Mouse (Mus musculus) B cell, adult 62 days (primary cell): ENCODE results near the gene Chchd2. TPM values are rescaled to one million over a fixed set of nuclear protein-coding genes. Genes with fewer than 3 reads are reported as not detected.

Source experiments
- total RNA-seq: library from RNA; stranded (reverse); gene quantifications from 4 replicates; pipeline ENCODE4 v1.2.4, GENCODE M21; 2023

Gene Chchd2
- 137 to 164 TPM (median 155 TPM) in 4 replicates for total RNA-seq

GRCm38 (mm10) chr5:129886911-129887636 is at the start of gene Chchd2:
Gene Chchd2, minus strand, starts transcription at chr5:129887470.

GRCm38 (mm10) chr5:129908242-129908965 is 21.1 kb upstream of the Chchd2 start, which contains the start of gene Nupr1l:
Gene Nupr1l, plus strand, starts transcription at chr5:129908540.

GRCm38 (mm10) chr5:129898449-129898848 is 11.2 kb upstream of the Chchd2 start, which contains the start of gene Phkg1:
Gene Phkg1, minus strand, starts transcription at chr5:129898549.

GRCm38 (mm10) chr5:129895198-129896088 is 8.2 kb upstream of the Chchd2 start, which contains the start of gene Zbed5:
Gene Zbed5, plus strand, starts transcription at chr5:129895723.

GRCm38 (mm10) chr5:129846752-129847557 is 40.3 kb downstream of the Chchd2 start, which contains the start of gene Sumf2:
Gene Sumf2, plus strand, starts transcription at chr5:129846986.

Other genes with a start within 250 kb of the Chchd2 start
- 1.3 to 1.6 TPM (median 1.5 TPM) in 4 replicates for gene Zfp11, start 217.4 kb downstream of the Chchd2 start, total RNA-seq
- gene Sept14, start 179.0 kb downstream of the Chchd2 start, total RNA-seq, result not detected in 4 replicates
- 38.5 to 53.4 TPM (median 43.5 TPM) in 4 replicates for gene Mrps17, start 172.0 kb downstream of the Chchd2 start, total RNA-seq
- 29.7 to 39.7 TPM (median 34.7 TPM) in 4 replicates for gene Nipsnap2, start 162.4 kb downstream of the Chchd2 start, total RNA-seq
- 11.4 to 15.4 TPM (median 11.7 TPM) in 4 replicates for gene Psph, start 100.0 kb downstream of the Chchd2 start, total RNA-seq
- gene Sumf2, start 40.5 kb downstream of the Chchd2 start, total RNA-seq, result 10.2 to 20.7 TPM (median 13.7 TPM) in 4 replicates
- gene Zbed5, start 8.3 kb upstream of the Chchd2 start, total RNA-seq, result 0.91 to 2.2 TPM (median 1.5 TPM) in 4 replicates
- gene Phkg1, start 11.1 kb upstream of the Chchd2 start, total RNA-seq, result 0.33 to 1.2 TPM (median 0.77 TPM) in 4 replicates
- 0.60 to 4.2 TPM (median 2.5 TPM) in 4 replicates for gene Nupr1l, start 21.1 kb upstream of the Chchd2 start, total RNA-seq
- 10.5 to 12.7 TPM (median 12.3 TPM) in 4 replicates for gene Vkorc1l1, start 54.5 kb upstream of the Chchd2 start, total RNA-seq
- gene Gusb, start 115.6 kb upstream of the Chchd2 start, total RNA-seq, result 27.6 to 32.9 TPM (median 30.2 TPM) in 4 replicates
- gene Asl, start 141.8 kb upstream of the Chchd2 start, total RNA-seq, result 15.4 to 20.7 TPM (median 16.7 TPM) in 4 replicates
- gene Crcp, start 141.8 kb upstream of the Chchd2 start, total RNA-seq, result 23.7 to 27.2 TPM (median 26.9 TPM) in 4 replicates
- 33.8 to 42.7 TPM (median 39.5 TPM) in 4 replicates for gene Tpst1, start 185.9 kb upstream of the Chchd2 start, total RNA-seq